Mouse (Mus musculus): ENCODE data around the gene Plppr2. TPM values are rescaled to one million over a fixed set of nuclear protein-coding genes. Genes with fewer than 3 reads are reported as not detected.

The Plppr2 gene
- total and polyA plus RNA-seq, 2 experiments from 2014 or later = 108 to 144 TPM

DNA sequence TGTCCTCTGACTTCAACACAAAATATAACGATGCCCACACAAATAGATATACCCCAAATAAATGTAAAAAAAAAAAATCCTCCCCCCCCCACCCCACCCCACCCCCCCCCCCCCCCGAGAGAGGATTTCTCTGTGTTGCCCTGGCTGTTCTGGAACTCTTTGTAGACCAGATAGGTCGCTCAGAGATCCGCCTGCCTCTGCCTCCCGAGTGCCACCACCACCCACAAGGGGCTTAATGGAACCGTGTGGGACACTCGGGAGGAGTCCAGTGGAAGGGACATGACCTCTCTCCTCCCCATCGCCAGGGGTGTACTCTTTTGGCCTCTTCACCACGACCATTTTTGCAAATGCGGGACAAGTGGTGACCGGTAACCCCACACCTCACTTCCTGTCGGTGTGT is 6.2 kb downstream of the Plppr2 start:
- TF ChIP-seq CTCF (IDR thresholded peaks at IDR 0.05; ENCODE audit: low read depth) = no peak
- DNase-seq (no peak), ATAC-seq (no peak)
- peaks cover 5% of the 10 kb centered on the region; the same call in 1 of the 2 replicates for H3K4me1 ChIP-seq (ENCODE audit: insufficient read depth)
- H3K4me2 ChIP-seq (ENCODE audit: low read depth) = no peak overlapping the region
- WGBS = 85% methylated on average over 12 of the region's 12 CpGs
- no peak overlapping the region for H3K4me3 ChIP-seq (ENCODE audit: low read depth, low read length)
- H3K9me3 ChIP-seq (ENCODE audit: low read length) = no peaks in the 10 kb centered on the region
- H3K9ac ChIP-seq = no peak overlapping the region
- no peak overlapping the region for H3K27ac ChIP-seq (ENCODE audit: low read depth, low read length)
- H3K36me3 ChIP-seq (ENCODE audit: insufficient read depth) = peaks cover 40% of the 10 kb centered on the region
- H3K27me3 ChIP-seq (ENCODE audit: insufficient read depth, low read length) = no peaks in the 10 kb centered on the region

DNA sequence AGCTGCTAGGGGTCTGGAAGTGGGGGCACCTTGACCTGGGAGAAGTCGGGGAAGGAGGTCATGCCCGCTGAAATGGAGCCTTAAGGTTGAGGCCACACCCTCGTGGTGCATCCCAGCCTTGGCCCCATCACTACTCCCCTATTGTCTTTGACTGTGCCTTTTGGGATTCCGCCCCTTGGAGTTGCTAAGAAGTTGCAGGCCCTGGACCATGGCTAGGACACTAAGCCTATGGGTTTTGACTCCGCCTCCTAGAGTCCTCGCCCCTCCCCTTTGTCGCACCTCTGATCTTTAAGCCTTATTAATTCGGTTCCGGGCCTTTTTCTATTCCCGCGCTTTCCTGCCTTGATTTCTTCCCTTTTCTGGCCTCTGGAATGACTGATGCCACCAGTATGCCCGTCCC is 6.8 kb downstream of the Plppr2 start:
- ATAC-seq (no peak), DNase-seq (no peak)
- TF ChIP-seq CTCF (IDR thresholded peaks at IDR 0.05; ENCODE audit: low read depth) = no peak
- 64% methylated on average over 12 of the region's 12 CpGs for WGBS
- H3K27ac ChIP-seq (ENCODE audit: low read depth, low read length) = no peak overlapping the region
- no peaks in the 10 kb centered on the region for H3K9me3 ChIP-seq (ENCODE audit: low read length)
- no peaks in the 10 kb centered on the region for H3K27me3 ChIP-seq (ENCODE audit: insufficient read depth, low read length)
- H3K4me3 ChIP-seq (ENCODE audit: low read depth, low read length) = no peak overlapping the region
- no peak overlapping the region for H3K9ac ChIP-seq
- no peak overlapping the region for H3K4me2 ChIP-seq (ENCODE audit: low read depth)
- H3K4me1 ChIP-seq (ENCODE audit: insufficient read depth) = no peaks in the 10 kb centered on the region
- peaks cover 42% of the 10 kb centered on the region for H3K36me3 ChIP-seq (ENCODE audit: insufficient read depth)

DNA sequence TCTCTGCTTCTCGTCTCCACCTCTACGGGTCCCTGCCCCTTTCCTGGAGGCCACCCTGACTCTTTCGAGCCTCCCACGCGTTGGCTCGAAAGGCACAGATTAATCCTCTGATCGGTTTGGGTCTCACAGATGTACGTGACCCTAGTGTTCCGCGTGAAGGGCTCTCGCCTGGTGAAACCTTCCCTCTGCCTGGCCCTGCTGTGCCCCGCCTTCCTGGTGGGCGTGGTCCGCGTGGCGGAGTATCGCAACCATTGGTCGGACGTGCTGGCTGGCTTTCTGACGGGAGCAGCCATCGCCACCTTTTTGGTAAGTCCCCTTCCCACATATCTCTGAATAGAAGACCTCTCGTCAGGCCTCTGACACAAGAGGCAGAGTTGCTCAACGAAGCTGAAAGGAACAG is 7.4 kb downstream of the Plppr2 start:
- no peaks in the 10 kb centered on the region for H3K9me3 ChIP-seq (ENCODE audit: low read length)
- DNase-seq = no peak
- WGBS = 29% methylated on average over 23 of the region's 23 CpGs

DNA sequence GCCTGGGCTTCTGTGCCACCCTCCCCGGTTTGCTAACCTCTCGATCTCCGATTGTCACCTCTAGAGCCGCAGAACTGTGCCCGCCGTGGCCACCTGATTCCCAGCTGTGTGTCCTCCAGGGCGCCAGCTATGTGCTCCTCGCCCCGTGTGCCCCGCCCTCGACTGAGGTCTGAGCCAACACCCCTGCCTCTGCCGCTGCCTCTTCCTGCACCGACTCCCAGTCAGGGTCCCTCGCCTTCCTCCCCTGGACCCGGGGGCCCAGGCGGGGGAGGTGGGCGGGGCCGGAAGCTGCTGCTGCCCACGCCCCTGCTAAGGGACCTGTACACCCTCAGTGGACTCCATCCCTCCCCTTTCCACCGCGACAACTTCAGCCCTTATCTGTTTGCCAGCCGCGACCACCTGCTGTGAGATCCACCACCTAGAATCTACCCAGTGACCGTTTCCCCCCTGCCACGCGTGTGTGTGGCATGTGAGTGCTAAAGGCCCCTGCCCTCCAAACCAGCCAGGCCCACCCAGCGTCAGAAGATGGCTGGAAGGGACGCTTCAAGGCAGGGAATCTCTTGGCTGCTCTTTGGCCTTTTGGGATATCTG is 10.8 kb downstream of the Plppr2 start:
- ATAC-seq = no peak; the same call in 1 of the 2 replicates
- Histone ChIP-seq H3K9me3 (ENCODE audit: low read length) (no peaks in the 10 kb centered on the region), H3K4me3 (ENCODE audit: low read depth, low read length) (no peak overlapping the region), H3K27me3 (ENCODE audit: insufficient read depth, low read length) (no peaks in the 10 kb centered on the region), H3K9ac (no peak overlapping the region), H3K36me3 (ENCODE audit: insufficient read depth) (peaks cover 20% of the 10 kb centered on the region), H3K4me1 (ENCODE audit: insufficient read depth) (no peaks in the 10 kb centered on the region), H3K4me2 (ENCODE audit: low read depth) (no peak overlapping the region), H3K27ac (ENCODE audit: low read depth, low read length) (no peak overlapping the region)
- TF ChIP-seq CTCF (IDR thresholded peaks at IDR 0.05; ENCODE audit: low read depth) = no peak
- no peak for DNase-seq
- 12% methylated on average over 27 of the region's 28 CpGs for WGBS

More for the DNA sequence above, 7.4 kb downstream of the Plppr2 start:
- H3K4me3 ChIP-seq (ENCODE audit: low read depth, low read length) = no peak overlapping the region
- H3K36me3 ChIP-seq (ENCODE audit: insufficient read depth) = peaks cover 39% of the 10 kb centered on the region
- H3K27me3 ChIP-seq (ENCODE audit: insufficient read depth, low read length) = no peaks in the 10 kb centered on the region
- H3K9ac ChIP-seq = no peak overlapping the region
- H3K27ac ChIP-seq (ENCODE audit: low read depth, low read length) = no peak overlapping the region
- ATAC-seq = no peak
- TF ChIP-seq CTCF (IDR thresholded peaks at IDR 0.05; ENCODE audit: low read depth) = no peak
- H3K4me1 ChIP-seq (ENCODE audit: insufficient read depth) = no peaks in the 10 kb centered on the region
- no peak overlapping the region for H3K4me2 ChIP-seq (ENCODE audit: low read depth)

DNA sequence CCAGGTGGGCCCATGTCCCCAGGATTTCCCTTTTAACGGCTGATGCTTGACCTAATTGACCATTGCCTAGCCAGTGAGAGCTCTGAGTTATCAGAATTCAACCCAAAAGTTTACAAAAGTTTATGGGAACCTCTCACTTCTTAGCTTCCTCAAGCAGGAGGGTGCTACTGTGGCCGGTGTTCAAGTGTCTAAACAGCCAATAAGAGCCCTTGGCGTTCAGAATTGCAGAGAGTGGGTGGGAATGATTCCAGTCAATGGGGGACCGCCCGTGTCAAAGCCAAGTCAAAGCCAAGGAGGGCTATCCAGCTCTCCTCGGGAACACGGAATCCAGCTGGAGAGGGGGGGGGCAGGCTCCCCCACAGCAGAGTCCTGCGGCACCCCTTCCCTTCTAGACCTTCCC is 11.3 kb downstream of the Plppr2 start:
- peaks cover 20% of the 10 kb centered on the region for H3K36me3 ChIP-seq (ENCODE audit: insufficient read depth)
- no peaks in the 10 kb centered on the region for H3K9me3 ChIP-seq (ENCODE audit: low read length)
- no peak overlapping the region for H3K4me2 ChIP-seq (ENCODE audit: low read depth)
- H3K27me3 ChIP-seq (ENCODE audit: insufficient read depth, low read length) = no peaks in the 10 kb centered on the region
- no peak for TF ChIP-seq CTCF (IDR thresholded peaks at IDR 0.05; ENCODE audit: low read depth)
- H3K4me3 ChIP-seq (ENCODE audit: low read depth, low read length) = no peak overlapping the region
- 70% methylated on average over 8 of the region's 8 CpGs for WGBS
- H3K4me1 ChIP-seq (ENCODE audit: insufficient read depth) = no peaks in the 10 kb centered on the region
- ATAC-seq (no peak), DNase-seq (no peak)
- H3K9ac ChIP-seq = no peak overlapping the region
- H3K27ac ChIP-seq (ENCODE audit: low read depth, low read length) = no peak overlapping the region

DNA sequence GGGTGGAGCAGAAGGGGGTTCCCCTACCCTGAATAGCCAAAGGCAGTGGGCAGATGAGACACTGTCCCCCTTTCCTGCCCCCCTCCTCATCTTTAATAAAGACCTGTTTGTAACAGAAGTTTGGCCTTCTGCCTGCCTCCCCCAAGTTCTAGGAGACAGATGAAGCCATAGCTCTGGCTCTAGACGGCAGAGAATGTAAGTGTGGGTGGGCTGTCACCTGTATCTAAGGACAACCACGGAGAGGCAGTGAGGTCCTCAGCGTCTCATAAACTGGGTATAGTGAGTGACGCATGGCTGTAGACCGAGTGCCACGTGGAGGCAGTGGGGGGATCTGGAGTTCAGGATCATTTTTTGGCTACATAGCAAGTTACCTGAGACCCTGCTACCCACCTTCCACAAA is 12.0 kb downstream of the Plppr2 start:
- Histone ChIP-seq H3K4me3 (ENCODE audit: low read depth, low read length) (no peak overlapping the region), H3K9me3 (ENCODE audit: low read length) (no peaks in the 10 kb centered on the region), H3K9ac (no peak overlapping the region), H3K4me2 (ENCODE audit: low read depth) (no peak overlapping the region), H3K27me3 (ENCODE audit: insufficient read depth, low read length) (no peaks in the 10 kb centered on the region), H3K36me3 (ENCODE audit: insufficient read depth) (peaks cover 20% of the 10 kb centered on the region), H3K27ac (ENCODE audit: low read depth, low read length) (no peak overlapping the region), H3K4me1 (ENCODE audit: insufficient read depth) (peaks cover 2% of the 10 kb centered on the region; the same call in 1 of the 2 replicates)
- ATAC-seq = no peak
- DNase-seq = no peak
- no peak for TF ChIP-seq CTCF (IDR thresholded peaks at IDR 0.05; ENCODE audit: low read depth)
- WGBS = 61% methylated on average over 6 of the region's 6 CpGs

DNA sequence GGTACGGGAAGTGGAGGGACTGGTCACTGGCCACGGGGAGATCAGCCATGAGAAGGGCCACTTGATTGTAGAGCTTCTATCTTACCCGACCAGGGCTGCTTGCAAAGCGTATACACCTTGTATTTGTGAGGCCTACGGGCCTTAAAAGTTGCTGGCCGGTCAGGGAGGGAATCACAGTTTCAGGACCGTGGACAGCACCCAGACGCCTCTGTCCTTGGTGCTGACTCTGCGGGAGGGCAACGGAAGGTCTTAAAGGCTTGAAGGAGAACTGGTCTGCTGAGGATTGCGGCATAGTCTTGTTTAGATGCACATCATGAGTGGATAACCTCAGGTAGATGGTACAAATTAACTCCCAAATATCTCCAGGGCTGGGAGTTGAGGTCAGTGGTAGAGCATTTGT is 13.5 kb downstream of the Plppr2 start:
- no peak for TF ChIP-seq CTCF (IDR thresholded peaks at IDR 0.05; ENCODE audit: low read depth)
- H3K9me3 ChIP-seq (ENCODE audit: low read length) = no peaks in the 10 kb centered on the region
- H3K9ac ChIP-seq = no peak overlapping the region
- ATAC-seq (no peak), DNase-seq (no peak)
- H3K4me2 ChIP-seq (ENCODE audit: low read depth) = no peak overlapping the region
- peaks cover 15% of the 10 kb centered on the region for H3K36me3 ChIP-seq (ENCODE audit: insufficient read depth)
- no peaks in the 10 kb centered on the region for H3K27me3 ChIP-seq (ENCODE audit: insufficient read depth, low read length)
- 21% methylated on average over 11 of the region's 11 CpGs for WGBS
- peaks cover 14% of the 10 kb centered on the region for H3K4me1 ChIP-seq (ENCODE audit: insufficient read depth)
- H3K4me3 ChIP-seq (ENCODE audit: low read depth, low read length) = no peak overlapping the region
- no peak overlapping the region for H3K27ac ChIP-seq (ENCODE audit: low read depth, low read length)
